Mouse (Mus musculus) liver, embryonic 13.5 days (tissue): ENCODE results near the gene Inpp5d. TPM values are rescaled to one million over a fixed set of nuclear protein-coding genes. Genes with fewer than 3 reads are reported as not detected.

Source experiments
- polyA plus RNA-seq: library from polyadenylated mRNA; unstranded; fragments of >200 nt; fragmentation: Nextera tagmentation; extraction: Ambion mirVana; gene quantifications from 2 replicates; pipeline ENCODE4 v1.2.1, GENCODE M21; 2015

The Inpp5d gene
- polyA plus RNA-seq, 1 experiment from 2014 or later = 11.0 TPM

Other genes starting within 250 kb of the Inpp5d start
- gene Kcnj13, start 225.6 kb upstream of the Inpp5d start, polyA plus RNA-seq = 0.32 and 0.35 TPM in 2 replicates
- not detected in 2 replicates for gene Snorc, start 150.0 kb upstream of the Inpp5d start, polyA plus RNA-seq
- gene Neu2, start 110.4 kb upstream of the Inpp5d start, polyA plus RNA-seq = 0.38 and 0.75 TPM in 2 replicates
- gene Ngef, start 46.4 kb upstream of the Inpp5d start, polyA plus RNA-seq = 3.8 and 4.1 TPM in 2 replicates
- 14.5 and 15.3 TPM in 2 replicates for gene Atg16l1, start 135.6 kb downstream of the Inpp5d start, polyA plus RNA-seq
- gene Sag, start 183.4 kb downstream of the Inpp5d start, polyA plus RNA-seq = 0.83 and 0.92 TPM in 2 replicates
- gene Dgkd, start 233.0 kb downstream of the Inpp5d start, polyA plus RNA-seq = 10.9 and 15.1 TPM in 2 replicates